Mouse (Mus musculus): ENCODE results near the gene Lrmda. TPM values are rescaled to one million over a fixed set of nuclear protein-coding genes. Genes with fewer than 3 reads are reported as not detected.

Lrmda gene
- total and polyA plus RNA-seq, 2 experiments from 2014 or later = 0.38 to 0.82 TPM

DNA sequence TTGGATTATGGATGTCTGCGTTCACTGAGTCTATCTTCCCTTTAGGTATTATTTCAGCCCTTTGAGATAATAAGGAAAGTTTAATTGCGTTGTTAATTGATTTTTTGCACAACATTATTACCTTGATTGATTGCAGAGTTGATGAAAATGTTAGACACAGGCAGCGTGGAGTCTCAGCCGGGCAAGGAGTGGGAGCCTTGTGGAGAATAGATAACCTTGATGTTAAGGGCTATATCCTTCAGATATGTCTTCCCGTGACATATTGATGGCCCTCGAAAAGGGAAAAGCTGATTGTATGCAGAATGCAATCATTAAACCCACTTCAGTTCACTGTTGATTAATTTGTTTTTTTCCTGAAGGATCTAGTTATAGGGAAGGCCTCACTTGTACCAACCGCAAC lies 1021.5 kb downstream of the Lrmda start:
- H3K4me2 ChIP-seq (ENCODE audit: low read depth, low read length) = no peak overlapping the region
- DNase-seq (ENCODE audit: low spot score) = no peak
- H3K36me3 ChIP-seq (replicated peaks; ENCODE audit: control insufficient read depth, insufficient read depth, low read length) = no peaks in the 10 kb centered on the region
- H3K27me3 ChIP-seq (ENCODE audit: control insufficient read depth, insufficient read depth, low read length) = no peaks in the 10 kb centered on the region
- WGBS = 83% methylated on average over 7 of the region's 7 CpGs
- TF ChIP-seq CTCF (IDR thresholded peaks at IDR 0.05; ENCODE audit: low read depth) (no peak), EP300 (IDR thresholded peaks at IDR 0.05; ENCODE audit: low read depth) (no peak)
- ATAC-seq (ENCODE audit: insufficient read depth, low read depth) = no peak
- no peak overlapping the region for H3K9ac ChIP-seq (replicated peaks; ENCODE audit: low read depth, low read length)
- H3K27ac ChIP-seq (ENCODE audit: low read depth) = no peak overlapping the region
- no peaks in the 10 kb centered on the region for H3K4me1 ChIP-seq (ENCODE audit: control insufficient read depth, insufficient read depth)
- no peak overlapping the region for H3K4me3 ChIP-seq (ENCODE audit: low read depth, low read length)
- H3K9me3 ChIP-seq (replicated peaks; ENCODE audit: control insufficient read depth, low read length) = no peaks in the 10 kb centered on the region

DNA sequence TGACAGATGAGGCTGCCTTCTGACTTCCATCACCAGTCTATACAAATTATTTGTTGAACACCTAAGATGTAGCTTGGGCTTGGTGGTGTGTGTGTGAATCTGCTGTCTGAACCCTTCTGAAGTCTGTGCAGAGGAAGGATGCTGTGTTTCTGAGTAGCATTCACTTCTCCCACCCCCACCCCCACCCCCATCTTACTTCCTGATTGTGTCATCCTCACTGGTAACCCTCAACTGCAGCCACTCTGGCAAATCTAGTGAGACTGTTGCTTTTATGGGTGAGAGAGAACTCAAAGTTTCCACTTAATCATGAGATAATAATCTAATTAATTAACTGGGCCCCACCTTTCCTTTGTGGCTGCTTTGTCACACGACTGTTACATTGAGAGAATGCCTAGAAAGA lies 1025.8 kb downstream of the Lrmda start:
- TF ChIP-seq CTCF (IDR thresholded peaks at IDR 0.05; ENCODE audit: low read depth) (no peak), EP300 (IDR thresholded peaks at IDR 0.05; ENCODE audit: low read depth) (no peak)
- 27% methylated on average over 1 of the region's 1 CpGs for WGBS
- H3K9me3 ChIP-seq (replicated peaks; ENCODE audit: control insufficient read depth, low read length) = no peaks in the 10 kb centered on the region
- H3K4me2 ChIP-seq (ENCODE audit: low read depth, low read length) = no peak overlapping the region
- no peak overlapping the region for H3K9ac ChIP-seq (replicated peaks; ENCODE audit: low read depth, low read length)
- ATAC-seq (ENCODE audit: insufficient read depth, low read depth) (no peak), DNase-seq (ENCODE audit: low spot score) (no peak)
- no peak overlapping the region for H3K4me3 ChIP-seq (ENCODE audit: low read depth, low read length)
- no peaks in the 10 kb centered on the region for H3K27me3 ChIP-seq (ENCODE audit: control insufficient read depth, insufficient read depth, low read length)
- H3K36me3 ChIP-seq (replicated peaks; ENCODE audit: control insufficient read depth, insufficient read depth, low read length) = no peaks in the 10 kb centered on the region
- H3K27ac ChIP-seq (ENCODE audit: low read depth) = no peak overlapping the region
- no peaks in the 10 kb centered on the region for H3K4me1 ChIP-seq (ENCODE audit: control insufficient read depth, insufficient read depth)

DNA sequence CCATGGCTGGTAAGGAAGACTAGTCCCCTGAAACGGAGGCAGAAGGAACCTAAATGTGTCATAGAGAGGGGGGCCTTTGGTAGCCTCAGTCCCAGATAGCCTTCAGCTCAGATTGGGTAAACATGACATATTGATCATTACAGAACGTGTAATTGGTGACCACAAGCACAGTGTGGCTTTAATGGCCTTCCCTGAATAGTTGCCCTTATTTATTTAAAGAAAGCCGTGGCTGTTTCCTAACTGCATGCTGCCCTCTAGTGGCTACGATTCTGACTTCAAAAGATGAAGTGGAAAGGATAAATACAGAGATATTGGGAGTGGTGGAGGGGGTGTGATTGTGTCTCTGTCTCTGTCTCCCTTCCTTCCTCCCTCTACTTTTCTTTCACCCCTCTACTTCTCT lies 1026.8 kb downstream of the Lrmda start:
- no peaks in the 10 kb centered on the region for H3K36me3 ChIP-seq (replicated peaks; ENCODE audit: control insufficient read depth, insufficient read depth, low read length)
- TF ChIP-seq CTCF (IDR thresholded peaks at IDR 0.05; ENCODE audit: low read depth) (peak; percentile 75), EP300 (IDR thresholded peaks at IDR 0.05; ENCODE audit: low read depth) (no peak)
- DNase-seq (ENCODE audit: low spot score) = peak; percentile 55
- H3K27ac ChIP-seq (ENCODE audit: low read depth) = no peak overlapping the region
- no peak overlapping the region for H3K4me3 ChIP-seq (ENCODE audit: low read depth, low read length)
- H3K27me3 ChIP-seq (ENCODE audit: control insufficient read depth, insufficient read depth, low read length) = no peaks in the 10 kb centered on the region
- no peak for ATAC-seq (ENCODE audit: insufficient read depth, low read depth)
- H3K9me3 ChIP-seq (replicated peaks; ENCODE audit: control insufficient read depth, low read length) = no peaks in the 10 kb centered on the region
- H3K9ac ChIP-seq (replicated peaks; ENCODE audit: low read depth, low read length) = no peak overlapping the region
- no peak overlapping the region for H3K4me2 ChIP-seq (ENCODE audit: low read depth, low read length)
- no peaks in the 10 kb centered on the region for H3K4me1 ChIP-seq (ENCODE audit: control insufficient read depth, insufficient read depth)
- WGBS = 23% methylated on average over 4 of the region's 4 CpGs

DNA sequence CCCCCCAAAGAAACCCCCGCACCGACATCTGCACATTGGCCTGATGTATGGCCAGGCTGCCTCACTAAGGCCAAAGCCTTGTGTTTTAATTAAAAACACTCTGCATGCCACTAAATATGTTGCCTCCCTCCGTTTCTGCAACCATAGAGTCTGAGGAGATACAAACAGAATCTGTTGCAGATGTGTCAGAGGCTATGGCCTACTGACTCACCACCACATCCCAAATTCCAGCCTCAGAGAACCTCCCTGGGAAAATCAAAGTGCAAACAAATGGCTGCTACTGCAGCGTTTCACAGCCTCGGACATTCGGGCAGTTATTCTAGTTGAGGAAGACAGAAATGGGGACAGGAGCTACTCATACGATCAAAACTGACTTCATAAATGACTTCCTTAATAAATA lies 1031.9 kb downstream of the Lrmda start:
- no peaks in the 10 kb centered on the region for H3K36me3 ChIP-seq (replicated peaks; ENCODE audit: control insufficient read depth, insufficient read depth, low read length)
- H3K27me3 ChIP-seq (ENCODE audit: control insufficient read depth, insufficient read depth, low read length) = no peaks in the 10 kb centered on the region
- TF ChIP-seq EP300 (IDR thresholded peaks at IDR 0.05; ENCODE audit: low read depth) (no peak), CTCF (IDR thresholded peaks at IDR 0.05; ENCODE audit: low read depth) (no peak)
- H3K9me3 ChIP-seq (replicated peaks; ENCODE audit: control insufficient read depth, low read length) = no peaks in the 10 kb centered on the region
- DNase-seq (ENCODE audit: low spot score) = no peak
- H3K9ac ChIP-seq (replicated peaks; ENCODE audit: low read depth, low read length) = no peak overlapping the region
- H3K4me3 ChIP-seq (ENCODE audit: low read depth, low read length) = no peak overlapping the region
- ATAC-seq (ENCODE audit: insufficient read depth, low read depth) = no peak
- no peak overlapping the region for H3K27ac ChIP-seq (ENCODE audit: low read depth)
- H3K4me1 ChIP-seq (ENCODE audit: control insufficient read depth, insufficient read depth) = no peaks in the 10 kb centered on the region
- WGBS = 75% methylated on average over 7 of the region's 7 CpGs
- H3K4me2 ChIP-seq (ENCODE audit: low read depth, low read length) = no peak overlapping the region

DNA sequence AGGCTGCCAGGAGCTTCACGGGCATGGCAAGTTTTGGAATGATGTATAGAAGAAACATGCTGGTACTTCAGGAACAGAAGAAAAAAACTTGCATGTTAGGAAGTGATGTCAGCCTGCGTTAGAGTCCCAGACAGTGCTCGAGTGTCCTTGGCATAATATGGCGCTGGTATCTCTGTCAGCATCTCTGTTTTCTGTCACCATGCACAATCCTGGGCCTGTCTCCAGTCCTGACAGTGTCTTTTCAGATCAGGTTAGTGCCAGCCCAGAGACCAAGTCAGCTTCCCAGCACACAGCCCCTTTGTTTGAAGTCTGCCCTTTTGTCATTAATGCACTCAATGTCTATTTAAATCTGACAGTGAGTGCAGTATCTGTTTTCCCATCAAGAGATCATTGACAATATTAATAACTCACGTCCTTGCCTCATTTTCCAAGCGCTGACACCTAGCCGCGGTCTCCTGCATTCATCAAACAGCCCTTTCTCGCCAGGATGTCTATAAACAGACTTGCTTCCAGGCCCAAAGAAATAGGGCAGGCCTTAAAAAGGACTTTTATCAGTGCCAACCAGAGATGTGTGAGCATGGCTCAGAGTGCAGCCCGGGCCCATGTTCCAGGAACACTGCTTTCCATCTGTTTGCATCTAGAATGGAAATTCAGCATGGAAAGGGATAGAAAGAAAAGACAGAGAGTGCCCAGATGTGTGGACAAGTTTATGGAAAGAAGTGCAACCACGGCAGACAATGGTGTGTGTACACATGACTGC lies 1033.5 kb downstream of the Lrmda start:
- Histone ChIP-seq H3K4me1 (ENCODE audit: control insufficient read depth, insufficient read depth) (no peaks in the 10 kb centered on the region), H3K27me3 (ENCODE audit: control insufficient read depth, insufficient read depth, low read length) (no peaks in the 10 kb centered on the region), H3K9ac (replicated peaks; ENCODE audit: low read depth, low read length) (no peak overlapping the region), H3K4me3 (ENCODE audit: low read depth, low read length) (no peak overlapping the region), H3K27ac (ENCODE audit: low read depth) (no peak overlapping the region), H3K4me2 (ENCODE audit: low read depth, low read length) (no peak overlapping the region), H3K36me3 (replicated peaks; ENCODE audit: control insufficient read depth, insufficient read depth, low read length) (no peaks in the 10 kb centered on the region), H3K9me3 (replicated peaks; ENCODE audit: control insufficient read depth, low read length) (no peaks in the 10 kb centered on the region)
- TF ChIP-seq CTCF (IDR thresholded peaks at IDR 0.05; ENCODE audit: low read depth) = no peak
- TF ChIP-seq EP300 (IDR thresholded peaks at IDR 0.05; ENCODE audit: low read depth) = no peak
- WGBS = 65% methylated on average over 11 of the region's 11 CpGs
- ATAC-seq (ENCODE audit: insufficient read depth, low read depth) (no peak), DNase-seq (ENCODE audit: low spot score) (no peak)

All from heart, postnatal 0 days (tissue).